Mouse (Mus musculus) B cell, adult 67 days (primary cell): ENCODE data around the gene Vmn1r220. TPM values are rescaled to one million over a fixed set of nuclear protein-coding genes. Genes with fewer than 3 reads are reported as not detected.

Experiments
- total RNA-seq, 2 experiments: library from RNA; stranded (reverse); gene quantifications; 4 replicates each; pipeline ENCODE4 v1.2.4; 2023

Gene Vmn1r220
- not detected for total RNA-seq

DNA sequence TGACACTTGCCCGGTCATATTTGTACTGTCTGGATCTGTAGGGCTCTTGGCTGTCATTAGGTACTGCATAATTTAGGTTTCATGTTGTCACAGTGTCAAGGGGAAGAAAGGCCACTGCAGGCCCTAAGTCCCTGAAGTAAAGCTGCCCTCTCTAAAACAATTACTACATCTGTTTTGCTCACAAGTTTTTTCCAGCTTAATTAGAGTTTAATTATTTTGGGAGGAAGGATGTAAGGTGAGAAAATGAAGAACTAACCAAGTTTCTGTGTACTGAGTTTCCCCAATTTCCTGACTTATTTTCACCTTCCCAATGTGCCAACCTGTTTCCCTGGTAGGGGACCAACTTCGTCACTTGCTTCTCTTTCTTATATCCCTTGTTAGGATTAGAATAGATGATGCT, at the start of gene Vmn1r220:
Vmn1r220 (minus strand) TSS at position 101 of the 400 bp plus-strand sequence.

DNA sequence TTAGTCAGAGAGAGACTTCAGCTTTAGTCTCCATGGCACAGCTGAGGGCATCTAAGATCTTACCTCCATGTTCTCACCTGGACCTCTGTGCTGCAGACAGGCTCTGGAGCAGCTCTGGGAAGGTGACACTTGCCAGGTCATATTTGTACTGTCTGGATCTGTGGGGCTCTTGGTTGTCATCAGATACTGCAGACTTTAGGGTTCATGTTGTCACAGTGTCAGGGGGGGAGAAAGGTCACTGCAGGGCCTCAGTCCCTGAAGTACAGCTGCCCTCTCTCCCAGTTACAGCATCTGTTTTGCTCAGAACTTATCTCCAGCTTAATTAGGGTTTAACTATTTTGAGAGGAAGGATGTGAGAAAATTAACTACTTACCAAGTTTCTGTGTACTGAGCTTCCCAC, 48.1 kb upstream of the Vmn1r220 start, which contains the start of gene Vmn1r222:
Vmn1r222 (minus strand) TSS at position 101 of the 400 bp plus-strand sequence.

DNA sequence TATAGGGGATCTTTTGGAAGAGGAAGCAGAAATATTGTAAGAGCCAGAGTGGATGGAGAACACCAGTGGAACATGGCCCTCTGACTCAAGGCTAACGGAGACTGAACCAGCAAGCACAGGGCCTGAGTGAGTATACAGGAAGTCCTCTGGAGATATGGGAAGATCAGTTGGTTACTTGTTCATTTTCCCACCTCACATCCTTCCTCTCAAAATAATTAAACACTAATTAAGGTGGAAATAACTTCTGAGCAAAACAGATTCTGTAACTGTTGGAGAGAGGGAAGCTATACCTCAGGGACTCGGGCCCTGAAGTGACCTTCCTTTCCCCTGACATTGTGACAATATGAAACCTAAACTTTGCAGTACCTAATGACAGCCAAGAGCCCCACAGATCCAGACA, 26.1 kb upstream of the Vmn1r220 start, which contains the start of gene Vmn1r221:
Vmn1r221 (plus strand) TSS at position 301 of the 400 bp plus-strand sequence.

DNA sequence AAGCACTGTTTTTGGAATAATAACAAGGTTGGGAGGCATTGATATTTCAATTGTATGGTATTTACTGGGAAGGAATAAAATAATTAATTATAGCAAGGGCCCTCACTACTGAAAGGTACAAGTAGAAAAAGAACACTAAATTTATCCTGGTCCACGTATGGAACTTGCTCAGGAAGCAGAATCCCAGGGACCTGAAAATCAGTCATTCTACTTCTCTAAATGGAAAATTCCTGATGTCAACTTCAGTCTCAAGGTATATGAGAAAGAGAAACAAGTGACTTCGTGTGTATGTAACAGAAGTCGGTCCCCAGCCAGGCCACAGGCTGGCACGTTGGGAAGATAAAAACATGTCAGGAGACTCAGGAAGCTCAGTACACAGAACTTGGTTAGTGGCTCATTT, 28.8 kb downstream of the Vmn1r220 start, which contains the start of gene Vmn1r219:
Vmn1r219 (plus strand) TSS at position 301 of the 400 bp plus-strand sequence.

DNA sequence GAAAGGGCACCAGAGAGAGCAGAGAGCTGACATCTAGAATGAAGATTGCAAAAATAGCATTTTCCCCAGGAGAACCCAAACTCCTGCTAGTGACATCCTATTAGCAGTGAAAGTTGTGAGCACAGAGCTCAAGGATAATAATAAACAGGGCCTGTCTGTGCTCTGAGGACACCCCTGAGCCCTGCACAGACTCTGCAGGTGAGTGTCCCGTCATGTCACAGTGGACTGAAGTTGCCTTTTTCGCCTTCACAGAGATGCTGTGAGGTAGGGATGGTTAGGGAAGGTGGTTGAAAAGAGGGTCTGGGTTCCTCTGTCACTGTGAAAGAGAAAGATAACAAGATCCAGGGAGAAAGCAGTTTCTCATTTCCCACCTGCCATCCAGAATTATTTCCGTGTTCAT, 54.7 kb downstream of the Vmn1r220 start, which contains the start of gene Vmn1r218:
Vmn1r218 (plus strand) TSS at position 57 of the 400 bp plus-strand sequence.

Other genes starting within 250 kb of the Vmn1r220 start
- gene Vmn1r213, start 180.3 kb downstream of the Vmn1r220 start, total RNA-seq = not detected
- not detected for gene Vmn1r214, start 157.6 kb downstream of the Vmn1r220 start, total RNA-seq
- not detected for gene Vmn1r215, start 120.0 kb downstream of the Vmn1r220 start, total RNA-seq
- not detected for gene Vmn1r217, start 69.7 kb downstream of the Vmn1r220 start, total RNA-seq
- gene Vmn1r218, start 54.8 kb downstream of the Vmn1r220 start, total RNA-seq = not detected
- not detected for gene Vmn1r219, start 28.7 kb downstream of the Vmn1r220 start, total RNA-seq
- not detected for gene Vmn1r221, start 26.2 kb upstream of the Vmn1r220 start, total RNA-seq
- not detected for gene Vmn1r222, start 48.0 kb upstream of the Vmn1r220 start, total RNA-seq
- gene Vmn1r223, start 59.2 kb upstream of the Vmn1r220 start, total RNA-seq = not detected
- gene Zfp322a, start 181.2 kb upstream of the Vmn1r220 start, total RNA-seq = 10 to 100 TPM; 20.6 to 20.7 TPM
- gene Abt1, start 235.9 kb upstream of the Vmn1r220 start, total RNA-seq = 10 to 100 TPM; 17.4 to 18.2 TPM